ENCODE assay signal across 16 mouse cellular contexts in genomic region chr2:93427000-93427715, GRCm38 (mm10). TPM values are rescaled to one million over a fixed set of nuclear protein-coding genes. Genes with fewer than 3 reads are reported as not detected.
DNase-seq lines count a peak whose midpoint lies in the region; ATAC-seq and TF ChIP-seq lines count a peak whose summit lies in the region.
"Had no signal": no experiment of that assay in that cellular context is flagged by ENCODE, and none has a peak within 500 bp of the region (broad histone marks: within the 10 kb centered on the region; RNA-seq: fewer than 3 reads in every experiment).

No protein-coding gene starts in this region.

- H3K79me2 ChIP-seq in CH12.LX (replicated peaks; ENCODE audit: control insufficient read depth, extremely low read depth, insufficient read depth, poor library complexity, severe bottlenecking), result no peaks in the 10 kb centered on the region

- H3K9ac ChIP-seq in CH12.LX (ENCODE audit: insufficient read depth, low read depth), result 0 out of 2 replicates have a peak overlapping the region, but pooled peaks have one; percentile 1
- H3K9ac ChIP-seq: midbrain, embryonic 12.5 days; neural tube, embryonic 13.5 days; stomach, embryonic 15.5 days had no signal

- peaks cover 29 to 68% of the 10 kb centered on the region in 2 experiments for H3K36me3 ChIP-seq in CH12.LX (replicated peaks in 1 of 2; ENCODE audit: control insufficient read depth in 1 of 2, insufficient read depth in 1 of 2, low read length in 1 of 2)
- H3K36me3 ChIP-seq: midbrain, embryonic 12.5 days; neural tube, embryonic 13.5 days; stomach, embryonic 15.5 days had no signal

- no peaks in the 10 kb centered on the region for H3K27me3 ChIP-seq in CH12.LX (replicated peaks)
- H3K27me3 ChIP-seq: neural tube, embryonic 13.5 days; stomach, embryonic 15.5 days had no signal

- in situ Hi-C loops in CH12.LX (cut with MboI; ENCODE audit: low pct_ligation_motif_present, low pct_unique_long_range_greater_than_20kb, low sequenced_read_pairs), result no loop called here

- peak; percentile 89 for TF ChIP-seq EP300 in CH12.LX (IDR thresholded peaks at IDR 0.05; ENCODE audit: low read length)

- no peak; the same call in 1 of the 2 replicates for TF ChIP-seq RAD21 in CH12.LX (IDR thresholded peaks at IDR 0.05; ENCODE audit: low read depth, low read length)

- ATAC-seq in inflammation-experienced regulatory T-cells, adult 6 months, result peak; percentile 53

- peak overlapping the region; percentile 32; the same call in 1 of the 2 replicates for H3K4me2 ChIP-seq in CH12.LX (ENCODE audit: insufficient read depth, low read depth, poor library complexity, severe bottlenecking)
- H3K4me2 ChIP-seq: midbrain, embryonic 12.5 days; neural tube, embryonic 13.5 days; stomach, embryonic 15.5 days had no signal

- no peak for TF ChIP-seq CTCF in CH12.LX (conservative IDR thresholded peaks at IDR 0.05 in 1 of 2, IDR thresholded peaks at IDR 0.05 in 1 of 2; ENCODE audit: low read depth in 2 of 2, low read length in 2 of 2)

- H3K9me3 ChIP-seq in CH12.LX (replicated peaks; ENCODE audit: low read length), result no peaks in the 10 kb centered on the region
- H3K9me3 ChIP-seq: midbrain, embryonic 12.5 days; neural tube, embryonic 13.5 days; stomach, embryonic 15.5 days had no signal

- DNase-seq in spleen, adult 18-20 months, result peak; percentile 51 to 52
- no peak for DNase-seq in spleen, adult 12 weeks (ENCODE audit: low spot score)
- peak; percentile 97 for DNase-seq in CH12.LX (ENCODE audit: extremely low read depth)
- peak; percentile 40 to 50 for DNase-seq in thymus, postnatal 36 days
- DNase-seq in adrenal gland, postnatal 10 days, result no peak
- DNase-seq in right cerebral cortex, postnatal 36 days (ENCODE audit: low spot score in 2 of 2), result no peak
- DNase-seq: adrenal gland, postnatal 14 days; heart, adult 18-20 months; heart, postnatal 4 days; lung, postnatal 10 days; right cerebral cortex, adult 18-20 months had no signal

- dilution Hi-C loops in CH12.LX (cut with MboI; ENCODE audit: extremely low pct_ligation_motif_present, extremely low pct_unique_long_range_greater_than_20kb, low sequenced_read_pairs), result no loop called here

- peaks cover 70 to 95% of the 10 kb centered on the region in 2 experiments for H3K4me1 ChIP-seq in CH12.LX (ENCODE audit: control insufficient read depth in 1 of 2, insufficient read depth in 2 of 2)

- TF ChIP-seq POLR2A in CH12.LX (IDR thresholded peaks at IDR 0.05; ENCODE audit: low read depth, low read length), result no peak

- H3K27ac ChIP-seq in CH12.LX (ENCODE audit: insufficient read depth, low read depth), result peak overlapping the region; percentile 93
- H3K27ac ChIP-seq: midbrain, embryonic 12.5 days; neural tube, embryonic 13.5 days; stomach, embryonic 15.5 days had no signal

- H3K4me3 ChIP-seq in CH12.LX (replicated peaks in 1 of 3; ENCODE audit: low read depth in 2 of 3, low read length in 2 of 3, poor library complexity in 1 of 3), result no peak overlapping the region
- H3K4me3 ChIP-seq: left cerebral cortex, adult 2 months; midbrain, embryonic 12.5 days; neural tube, embryonic 13.5 days; stomach, embryonic 15.5 days had no signal

TF ChIP-seq in CH12.LX, 34 proteins besides CTCF, POLR2A, EP300 and RAD21:
- TF ChIP-seq IRF4 (IDR thresholded peaks at IDR 0.05; ENCODE audit: low read depth, low read length), result peak; percentile 77; the same call in 1 of the 2 replicates
- TF ChIP-seq GABPA (IDR thresholded peaks at IDR 0.05; ENCODE audit: insufficient replicate concordance, low read depth, low read length), result peak; percentile 54; the same call in 1 of the 2 replicates
- peak; percentile 92 for TF ChIP-seq TCF12 (IDR thresholded peaks at IDR 0.05; ENCODE audit: low read depth, low read length)
- no peak for TF ChIP-seq MXI1 (IDR thresholded peaks at IDR 0.05; ENCODE audit: low read depth, low read length)
- no peak for TF ChIP-seq ZMIZ1 (IDR thresholded peaks at IDR 0.05; ENCODE audit: low read depth, low read length)
- peak; percentile 97 for TF ChIP-seq ETS1 (conservative IDR thresholded peaks at IDR 0.05; ENCODE audit: low read depth, low read length)
- TF ChIP-seq SMC3 (IDR thresholded peaks at IDR 0.05; ENCODE audit: low read depth, low read length), result no peak
- TF ChIP-seq ZNF384 (IDR thresholded peaks at IDR 0.05; ENCODE audit: low read depth, low read length), result no peak
- no peak for TF ChIP-seq RCOR1 (conservative IDR thresholded peaks at IDR 0.05; ENCODE audit: low read depth, low read length)
- TF ChIP-seq MAFK (IDR thresholded peaks at IDR 0.05; ENCODE audit: insufficient replicate concordance, low read length), result 0 out of 2 replicates have a peak, but pooled peaks have one; percentile 62
- no peak for TF ChIP-seq NELFE (IDR thresholded peaks at IDR 0.05; ENCODE audit: low read depth, low read length)
- no peak for TF ChIP-seq E2F4 (IDR thresholded peaks at IDR 0.05; ENCODE audit: insufficient replicate concordance, low read depth, low read length)
- peak; percentile 34 for TF ChIP-seq CHD2 (IDR thresholded peaks at IDR 0.05; ENCODE audit: low read length)
- TF ChIP-seq JUND (conservative IDR thresholded peaks at IDR 0.05; ENCODE audit: low read depth, low read length), result peak; percentile 61; the same call in 1 of the 2 replicates
- TF ChIP-seq UBTF (IDR thresholded peaks at IDR 0.05; ENCODE audit: low read depth, low read length), result no peak; the same call in 1 of the 2 replicates
- 0 out of 2 replicates have a peak, but pooled peaks have one; percentile 25 for TF ChIP-seq SIN3A (IDR thresholded peaks at IDR 0.05; ENCODE audit: low read length)
- no peak for TF ChIP-seq CHD1 (IDR thresholded peaks at IDR 0.05; ENCODE audit: low read depth, low read length)
- TF ChIP-seq HCFC1 (IDR thresholded peaks at IDR 0.05; ENCODE audit: low read depth, low read length), result peak; percentile 4; the same call in 1 of the 2 replicates
- 0 out of 2 replicates have a peak, but pooled peaks have one; percentile 50 for TF ChIP-seq KAT2A (IDR thresholded peaks at IDR 0.05; ENCODE audit: insufficient replicate concordance, low read length)
- TF ChIP-seq USF2 (conservative IDR thresholded peaks at IDR 0.05; ENCODE audit: low read depth, low read length), result no peak
- no peak for TF ChIP-seq POLR2AphosphoS2 (IDR thresholded peaks at IDR 0.05; ENCODE audit: low read depth, low read length)
- no peak for TF ChIP-seq MYC (IDR thresholded peaks at IDR 0.05; ENCODE audit: low read depth, low read length)
- no peak for TF ChIP-seq TBP (conservative IDR thresholded peaks at IDR 0.05; ENCODE audit: low read depth, low read length)
- TF ChIP-seq MAX (IDR thresholded peaks at IDR 0.05; ENCODE audit: low read length), result no peak
- no peak for TF ChIP-seq ZC3H11A (IDR thresholded peaks at IDR 0.05; ENCODE audit: low read depth, low read length)
- TF ChIP-seq NRF1 (IDR thresholded peaks at IDR 0.05; ENCODE audit: low read depth, low read length), result 0 out of 2 replicates have a peak, but pooled peaks have one; percentile 31
- peak; percentile 74 for TF ChIP-seq JUN (IDR thresholded peaks at IDR 0.05; ENCODE audit: insufficient read depth, low read depth, low read length)
- TF ChIP-seq PAX5 (IDR thresholded peaks at IDR 0.05; ENCODE audit: low read length), result no peak
- TF ChIP-seq BHLHE40 (IDR thresholded peaks at IDR 0.05; ENCODE audit: low read depth, low read length), result peak; percentile 86
- TF ChIP-seq ZKSCAN1 (IDR thresholded peaks at IDR 0.05; ENCODE audit: borderline replicate concordance, low read depth, low read length), result no peak
- TF ChIP-seq USF1 (IDR thresholded peaks at IDR 0.05; ENCODE audit: low read depth, low read length), result no peak
- TF ChIP-seq MAZ (IDR thresholded peaks at IDR 0.05; ENCODE audit: low read depth, low read length), result 0 out of 2 replicates have a peak, but pooled peaks have one; percentile 21
- TF ChIP-seq ELF1 (IDR thresholded peaks at IDR 0.05; ENCODE audit: low read depth, low read length), result 0 out of 2 replicates have a peak, but pooled peaks have one; percentile 39
- peak; percentile 94 for TF ChIP-seq MEF2A (IDR thresholded peaks at IDR 0.05; ENCODE audit: borderline replicate concordance, low read depth, low read length)

RNA-seq across cellular contexts. Expression of gene Cd82, which starts 35.8 kb away (rescaled TPM):
- total RNA-seq in CH12.LX (2012; rRNA removed), result 164 and 215 TPM in 2 replicates
- total RNA-seq in CH12.LX (2014; rRNA removed), result 157 and 177 TPM in 2 replicates
- 249 and 294 TPM in 2 replicates for polyA plus RNA-seq in CH12.LX (2012; ENCODE audit: insufficient read length, low read depth)
- 100 to 1,000 TPM; 528 to 940 (median 825) TPM for polyA plus RNA-seq in inflammation-experienced regulatory T-cells, adult 6 months (2017; shearing (Covaris generic))
- total RNA-seq in adrenal gland, postnatal 10 days (2021), result 10 to 100 TPM; 44.1 to 47.5 TPM

Comparison
In these comparisons a context has a peak if more than half of its experiments do, and no peak if none do; other contexts are left out.
1. DNase-seq: peak in spleen, adult 18-20 months (2 of 2), CH12.LX (single experiment) and thymus, postnatal 36 days (2 of 2); none in spleen, adult 12 weeks (single experiment), adrenal gland, postnatal 10 days (single experiment) and right cerebral cortex, postnatal 36 days (0 of 2).